Mouse (Mus musculus) forebrain, embryonic 16.5 days (tissue): ENCODE data around the gene Bace2. TPM values are rescaled to one million over a fixed set of nuclear protein-coding genes. Genes with fewer than 3 reads are reported as not detected.

Experiments used
- ATAC-seq: fragments of 200-750 bp; cut with Nextera tagmentation; 2 replicates; pipeline ENCODE4 v1.8.0; 2017; ENCODE audit warnings: mild to moderate bottlenecking, moderate library complexity
- H3K27ac ChIP-seq: fragments of 300-500 bp; sonication (generic); 2 replicates; pipeline ENCODE4 v1.5.1; 2014; ENCODE audit warnings: low read length, control low read depth
- H3K27me3 ChIP-seq: fragments of 300-500 bp; sonication (generic); replicated peaks from 2 replicates; pipeline ENCODE4 v1.6.1; 2014; ENCODE audit warnings: low read length; ENCODE audit not compliant: control insufficient read depth, insufficient read depth
- H3K36me3 ChIP-seq: fragments of 300-500 bp; sonication (generic); 2 replicates; pipeline ENCODE4 v1.6.1; 2014; ENCODE audit not compliant: control insufficient read depth, insufficient read depth
- H3K4me1 ChIP-seq: fragments of 300-500 bp; sonication (generic); replicated peaks from 2 replicates; pipeline ENCODE4 v1.6.1; 2014; ENCODE audit warnings: low read length; ENCODE audit not compliant: control insufficient read depth, insufficient read depth
- H3K4me2 ChIP-seq: fragments of 300-500 bp; sonication (generic); 2 replicates; pipeline ENCODE4 v1.6.1; 2014; ENCODE audit warnings: mild to moderate bottlenecking, low read length, control low read depth
- H3K4me3 ChIP-seq: fragments of 300-500 bp; sonication (generic); replicated peaks from 2 replicates; pipeline ENCODE4 v1.5.1; 2014; ENCODE audit warnings: mild to moderate bottlenecking, low read length, control low read depth
- H3K9ac ChIP-seq: fragments of 300-500 bp; sonication (generic); replicated peaks from 2 replicates; pipeline ENCODE4 v1.6.1; 2014; ENCODE audit warnings: low read depth, low read length, control low read depth
- H3K9me3 ChIP-seq: fragments of 300-500 bp; sonication (generic); 2 replicates; pipeline ENCODE4 v1.6.1; 2016; ENCODE audit warnings: low read length; ENCODE audit not compliant: control insufficient read depth
- WGBS: fragments of 180-500 bp; shearing (Covaris S2); extraction: QIAGEN DNeasy Blood & Tissue Kit; methylation state at CpG from one replicate; pipeline ENCODE4 v1.1.7; 2014; 5-methylcytosine and 5-hydroxymethylcytosine counted together
- polyA plus RNA-seq: library from polyadenylated mRNA; unstranded; fragments of >200 nt; fragmentation: Nextera tagmentation; extraction: Ambion mirVana; gene quantifications from 2 replicates; pipeline ENCODE4 v1.2.1, GENCODE M21; 2015

Bace2 gene
- polyA plus RNA-seq, 1 experiment from 2014 or later = 1.9 TPM

- 91% methylated on average over 4 of the region's 4 CpGs for WGBS
- H3K9ac ChIP-seq = no peak overlapping the region
- no peak overlapping the region for H3K4me2 ChIP-seq
- ATAC-seq = no peak
- H3K27ac ChIP-seq = no peak overlapping the region
- H3K36me3 ChIP-seq = no peaks in the 10 kb centered on the region
- no peaks in the 10 kb centered on the region for H3K4me1 ChIP-seq
- H3K9me3 ChIP-seq = no peaks in the 10 kb centered on the region
- no peaks in the 10 kb centered on the region for H3K27me3 ChIP-seq
- no peak overlapping the region for H3K4me3 ChIP-seq
Measured at GRCm38 (mm10) chr16:97396436-97396835, 39.9 kb downstream of the Bace2 start.

DNA sequence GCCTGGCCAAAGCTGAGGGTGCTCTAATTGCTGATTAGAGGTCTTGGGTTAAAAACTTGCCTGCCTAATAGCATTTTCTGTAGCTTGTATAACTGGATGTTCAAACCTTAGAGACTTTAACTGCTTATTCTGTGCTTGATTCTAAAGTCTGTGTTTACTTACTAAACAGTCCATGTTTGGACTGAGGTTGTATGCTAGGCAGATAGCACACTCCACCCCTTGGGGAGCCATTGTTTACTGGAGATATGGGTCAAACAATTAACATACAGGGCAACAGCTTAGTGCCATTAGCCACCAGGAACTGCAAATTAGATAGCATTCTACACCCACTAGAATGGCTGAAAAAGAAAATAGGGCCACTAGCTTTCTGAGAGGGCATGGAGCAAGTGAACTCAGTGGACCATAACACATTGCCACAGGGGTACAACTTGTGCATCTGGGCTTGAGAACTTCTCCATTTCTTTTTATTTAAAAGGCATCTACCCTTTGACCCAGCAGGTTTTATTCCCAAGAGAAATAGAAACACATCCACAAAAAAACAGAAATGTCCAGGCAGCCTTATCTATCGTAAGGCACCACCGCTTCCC, 41.5 kb downstream of the Bace2 start:
- no peak overlapping the region for H3K4me2 ChIP-seq
- 88% methylated on average over 2 of the region's 2 CpGs for WGBS
- H3K9me3 ChIP-seq = no peaks in the 10 kb centered on the region
- H3K9ac ChIP-seq = no peak overlapping the region
- H3K27me3 ChIP-seq = no peaks in the 10 kb centered on the region
- H3K27ac ChIP-seq = no peak overlapping the region
- H3K36me3 ChIP-seq = no peaks in the 10 kb centered on the region
- ATAC-seq = no peak
- no peak overlapping the region for H3K4me3 ChIP-seq
- H3K4me1 ChIP-seq = no peaks in the 10 kb centered on the region

- no peak overlapping the region for H3K27ac ChIP-seq
- WGBS = 92% methylated on average over 4 of the region's 4 CpGs
- no peak overlapping the region for H3K4me3 ChIP-seq
- H3K4me2 ChIP-seq = no peak overlapping the region
- H3K36me3 ChIP-seq = no peaks in the 10 kb centered on the region
- no peaks in the 10 kb centered on the region for H3K27me3 ChIP-seq
- no peak overlapping the region for H3K9ac ChIP-seq
- H3K9me3 ChIP-seq = no peaks in the 10 kb centered on the region
- no peaks in the 10 kb centered on the region for H3K4me1 ChIP-seq
- ATAC-seq = no peak
Measured at GRCm38 (mm10) chr16:97399991-97400390, 43.4 kb downstream of the Bace2 start.

GRCm38 (mm10) chr16:97401741-97402140, 45.2 kb downstream of the Bace2 start:
- Histone ChIP-seq H3K9me3 (no peaks in the 10 kb centered on the region), H3K9ac (no peak overlapping the region), H3K4me2 (no peak overlapping the region), H3K4me3 (no peak overlapping the region), H3K27me3 (no peaks in the 10 kb centered on the region), H3K27ac (no peak overlapping the region), H3K4me1 (no peaks in the 10 kb centered on the region), H3K36me3 (no peaks in the 10 kb centered on the region)
- no peak for ATAC-seq

DNA sequence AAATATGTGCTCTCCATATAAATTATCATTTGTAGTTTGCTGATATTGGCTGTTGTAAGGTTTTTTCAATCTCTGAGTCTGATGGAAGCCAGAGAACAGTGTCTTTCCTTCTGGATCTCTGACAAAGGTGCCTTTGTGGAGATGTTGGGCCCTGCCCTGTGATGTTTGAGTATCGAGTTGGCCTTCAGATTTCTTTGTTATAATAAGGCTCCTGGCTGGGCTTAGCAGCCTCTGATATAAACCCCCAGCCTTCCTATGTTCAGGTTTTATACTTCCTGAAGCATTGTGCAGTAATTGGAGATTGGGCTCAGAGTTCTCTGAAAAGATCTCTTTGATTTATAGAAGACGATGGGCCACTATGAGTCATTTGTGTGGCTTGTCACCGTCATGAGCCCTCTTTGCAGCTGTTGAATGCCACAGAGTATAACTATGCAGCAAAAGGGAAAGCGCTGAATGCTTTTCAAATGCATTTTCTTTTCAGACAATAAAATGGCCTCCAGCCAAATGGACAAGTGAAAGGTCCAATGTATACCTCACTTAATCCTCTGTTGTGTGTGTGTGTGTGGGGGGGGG, 45.8 kb downstream of the Bace2 start:
- Histone ChIP-seq H3K4me3 (no peak overlapping the region), H3K27ac (no peak overlapping the region), H3K9ac (no peak overlapping the region), H3K4me2 (no peak overlapping the region), H3K27me3 (no peaks in the 10 kb centered on the region), H3K4me1 (no peaks in the 10 kb centered on the region), H3K36me3 (no peaks in the 10 kb centered on the region), H3K9me3 (no peaks in the 10 kb centered on the region)
- 6% methylated on average over 4 of the region's 4 CpGs for WGBS
- no peak for ATAC-seq

DNA sequence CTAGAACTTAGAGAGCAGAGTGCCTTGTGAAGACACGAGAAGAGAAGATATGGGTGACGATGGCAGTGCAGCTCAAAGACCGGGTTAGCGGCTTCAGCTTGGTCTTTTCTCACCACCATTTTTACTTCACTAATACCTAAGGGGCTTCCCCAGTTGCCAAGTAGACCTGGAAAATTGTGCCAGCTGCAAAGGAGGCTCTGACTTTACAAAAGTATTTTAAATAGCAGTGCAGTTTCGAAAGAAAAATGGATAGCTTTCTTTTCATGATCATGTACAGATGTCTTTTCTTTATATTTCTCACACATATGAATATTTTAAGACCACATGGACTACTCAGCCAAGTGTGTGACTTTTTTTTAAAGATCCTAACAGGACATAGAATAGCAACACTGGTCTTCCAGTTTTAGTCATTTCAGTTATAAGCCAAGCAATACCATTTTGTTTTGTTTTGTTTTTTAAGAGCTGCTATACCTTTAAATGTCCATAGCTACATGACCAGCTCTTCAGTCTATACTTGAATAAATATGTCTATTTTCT, 49.0 kb downstream of the Bace2 start:
- Histone ChIP-seq H3K4me2 (no peak overlapping the region), H3K9ac (no peak overlapping the region), H3K27ac (no peak overlapping the region), H3K9me3 (no peaks in the 10 kb centered on the region), H3K4me1 (no peaks in the 10 kb centered on the region), H3K4me3 (no peak overlapping the region), H3K36me3 (no peaks in the 10 kb centered on the region), H3K27me3 (no peaks in the 10 kb centered on the region)
- no peak for ATAC-seq
- WGBS = 96% methylated on average over 5 of the region's 5 CpGs

GRCm38 (mm10) chr16:97417896-97418542, 61.5 kb downstream of the Bace2 start:
- H3K27me3 ChIP-seq = no peaks in the 10 kb centered on the region
- no peak overlapping the region for H3K4me3 ChIP-seq
- H3K27ac ChIP-seq = no peak overlapping the region
- ATAC-seq = peak; percentile 64; the same call in 1 of the 2 replicates
- 16% methylated on average over 4 of the region's 4 CpGs for WGBS
- H3K4me2 ChIP-seq = no peak overlapping the region
- no peak overlapping the region for H3K9ac ChIP-seq
- H3K36me3 ChIP-seq = no peaks in the 10 kb centered on the region
- H3K9me3 ChIP-seq = no peaks in the 10 kb centered on the region
- H3K4me1 ChIP-seq = no peaks in the 10 kb centered on the region

GRCm38 (mm10) chr16:97418749-97419453, 62.4 kb downstream of the Bace2 start:
- WGBS = 90% methylated on average over 6 of the region's 6 CpGs
- no peaks in the 10 kb centered on the region for H3K9me3 ChIP-seq
- H3K27ac ChIP-seq = no peak overlapping the region
- no peak overlapping the region for H3K4me3 ChIP-seq
- no peaks in the 10 kb centered on the region for H3K36me3 ChIP-seq
- H3K9ac ChIP-seq = no peak overlapping the region
- H3K4me2 ChIP-seq = no peak overlapping the region
- ATAC-seq = no peak
- no peaks in the 10 kb centered on the region for H3K27me3 ChIP-seq
- H3K4me1 ChIP-seq = no peaks in the 10 kb centered on the region

- Histone ChIP-seq H3K27ac (no peak overlapping the region), H3K9ac (no peak overlapping the region), H3K9me3 (no peaks in the 10 kb centered on the region), H3K4me1 (no peaks in the 10 kb centered on the region), H3K36me3 (no peaks in the 10 kb centered on the region), H3K4me2 (no peak overlapping the region), H3K27me3 (no peaks in the 10 kb centered on the region), H3K4me3 (no peak overlapping the region)
- WGBS = 71% methylated on average over 6 of the region's 6 CpGs
- no peak for ATAC-seq
Measured at GRCm38 (mm10) chr16:97421671-97422070, 65.1 kb downstream of the Bace2 start.
